26 mouse cellular contexts compared by ENCODE assay signal in the genomic region with DNA sequence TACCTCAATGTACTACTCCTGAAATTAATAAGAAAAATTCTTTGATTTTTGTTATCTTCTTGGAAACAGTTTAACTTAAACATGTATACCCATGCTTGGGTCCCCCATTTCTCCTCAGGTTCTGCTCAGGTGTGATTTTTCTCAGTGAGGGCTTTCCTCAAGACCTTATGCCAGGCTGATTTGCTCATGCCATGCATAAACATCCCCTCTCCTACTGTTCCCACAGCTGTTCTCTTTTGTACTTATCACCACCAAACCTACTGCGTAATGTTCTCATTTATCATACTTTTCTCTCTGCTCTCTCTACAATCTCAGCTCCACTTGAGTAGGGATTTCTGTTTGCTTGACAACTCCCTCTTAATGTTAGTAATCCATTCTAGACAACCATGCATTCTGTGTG.
"Had no signal": no experiment of that assay in that cellular context is flagged by ENCODE, and none has a peak within 500 bp of the region (broad histone marks: within the 10 kb centered on the region; RNA-seq: fewer than 3 reads in every experiment).

No protein-coding gene starts in this region.

- H3K4me1 ChIP-seq: heart, embryonic 13.5 days; heart, embryonic 15.5 days; hindbrain, embryonic 12.5 days; hindbrain, embryonic 15.5 days; kidney, embryonic 15.5 days; limb, embryonic 13.5 days; limb, embryonic 15.5 days; liver, embryonic 12.5 days had no signal

- H3K9me3 ChIP-seq: heart, embryonic 13.5 days; heart, embryonic 15.5 days; hindbrain, embryonic 12.5 days; hindbrain, embryonic 15.5 days; kidney, embryonic 15.5 days; limb, embryonic 13.5 days; limb, embryonic 15.5 days; liver, embryonic 12.5 days had no signal

- H3K4me3 ChIP-seq: heart, adult 2 months; heart, embryonic 13.5 days; heart, embryonic 15.5 days; hindbrain, embryonic 12.5 days; hindbrain, embryonic 15.5 days; kidney, embryonic 15.5 days; limb, embryonic 13.5 days; limb, embryonic 15.5 days; liver, embryonic 12.5 days had no signal

- H3K4me2 ChIP-seq: heart, embryonic 11.5 days; heart, embryonic 13.5 days; heart, embryonic 15.5 days; hindbrain, embryonic 12.5 days; hindbrain, embryonic 15.5 days; kidney, embryonic 15.5 days; limb, embryonic 13.5 days; limb, embryonic 15.5 days; liver, embryonic 12.5 days had no signal

- H3K27me3 ChIP-seq: heart, embryonic 13.5 days; heart, embryonic 15.5 days; hindbrain, embryonic 12.5 days; hindbrain, embryonic 15.5 days; kidney, embryonic 15.5 days; limb, embryonic 13.5 days; limb, embryonic 15.5 days; liver, embryonic 12.5 days had no signal

- DNase-seq: gastrocnemius, postnatal 14 days; gastrocnemius, postnatal 36 days; heart, adult 11 months; heart, adult 2 months; heart, postnatal 14 days; heart, postnatal 36 days; kidney, adult 11 months; kidney, adult 2 months; kidney, adult 9 months; kidney, postnatal 14 days; kidney, postnatal 36 days; layer of hippocampus, adult 9-11 months; layer of hippocampus, postnatal 36 days; left cerebral cortex, postnatal 4 days had no signal

- H3K9ac ChIP-seq: heart, embryonic 13.5 days; heart, embryonic 15.5 days; hindbrain, embryonic 12.5 days; hindbrain, embryonic 15.5 days; kidney, embryonic 15.5 days; limb, embryonic 13.5 days; limb, embryonic 15.5 days; liver, embryonic 12.5 days; liver, embryonic 14.5 days had no signal

- H3K36me3 ChIP-seq: heart, embryonic 13.5 days; heart, embryonic 15.5 days; hindbrain, embryonic 12.5 days; hindbrain, embryonic 15.5 days; kidney, embryonic 15.5 days; limb, embryonic 13.5 days; limb, embryonic 15.5 days; liver, embryonic 12.5 days had no signal

- ATAC-seq: intestine, embryonic 16.5 days; liver, embryonic 12.5 days had no signal

- H3K27ac ChIP-seq: heart, adult 2 months; heart, embryonic 13.5 days; heart, embryonic 15.5 days; hindbrain, embryonic 12.5 days; hindbrain, embryonic 15.5 days; kidney, embryonic 15.5 days; kidney, postnatal 0 days; limb, embryonic 13.5 days; limb, embryonic 15.5 days; liver, embryonic 12.5 days; liver, embryonic 14.5 days had no signal
